Mouse (Mus musculus) ovary, adult 10 weeks (tissue): Measurements from ENCODE around the gene Rtl8b. TPM values are rescaled to one million over a fixed set of nuclear protein-coding genes. Genes with fewer than 3 reads are reported as not detected.

Experiments
- polyA plus RNA-seq: library from polyadenylated mRNA; stranded (reverse); fragments of 350-450 nt; fragmentation: Illumina TruSeq; extraction: RNeasy Lipid Tissue Mini Kit (QIAGEN cat#74804); gene quantifications from one replicate; pipeline ENCODE4 v1.2.3, GENCODE M21; 2014

The Rtl8b gene
- polyA plus RNA-seq = 4.4 TPM

DNA sequence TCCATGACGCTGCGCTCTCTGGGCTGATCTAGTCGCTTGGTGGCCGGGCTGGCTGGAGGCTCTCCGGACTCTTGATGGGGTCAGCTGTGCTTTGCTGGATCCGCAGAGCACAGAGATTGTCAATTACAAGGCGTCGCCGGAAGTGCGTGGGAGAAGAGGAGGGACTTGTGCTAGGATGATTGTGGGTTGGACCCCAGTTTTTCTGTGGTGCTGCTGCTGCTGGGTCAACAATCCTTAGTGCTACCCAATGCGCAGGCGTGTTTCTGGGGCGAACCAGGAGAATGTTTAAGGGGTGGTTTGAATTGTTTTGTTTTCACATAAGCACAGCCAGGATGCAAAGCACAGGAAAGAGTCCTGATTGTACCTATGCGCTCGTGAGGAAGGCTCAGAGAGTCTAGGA is at the start of gene Rtl8b:
TSS of gene Rtl8b (minus strand) at position 115 of the 400 bp plus-strand sequence.

DNA sequence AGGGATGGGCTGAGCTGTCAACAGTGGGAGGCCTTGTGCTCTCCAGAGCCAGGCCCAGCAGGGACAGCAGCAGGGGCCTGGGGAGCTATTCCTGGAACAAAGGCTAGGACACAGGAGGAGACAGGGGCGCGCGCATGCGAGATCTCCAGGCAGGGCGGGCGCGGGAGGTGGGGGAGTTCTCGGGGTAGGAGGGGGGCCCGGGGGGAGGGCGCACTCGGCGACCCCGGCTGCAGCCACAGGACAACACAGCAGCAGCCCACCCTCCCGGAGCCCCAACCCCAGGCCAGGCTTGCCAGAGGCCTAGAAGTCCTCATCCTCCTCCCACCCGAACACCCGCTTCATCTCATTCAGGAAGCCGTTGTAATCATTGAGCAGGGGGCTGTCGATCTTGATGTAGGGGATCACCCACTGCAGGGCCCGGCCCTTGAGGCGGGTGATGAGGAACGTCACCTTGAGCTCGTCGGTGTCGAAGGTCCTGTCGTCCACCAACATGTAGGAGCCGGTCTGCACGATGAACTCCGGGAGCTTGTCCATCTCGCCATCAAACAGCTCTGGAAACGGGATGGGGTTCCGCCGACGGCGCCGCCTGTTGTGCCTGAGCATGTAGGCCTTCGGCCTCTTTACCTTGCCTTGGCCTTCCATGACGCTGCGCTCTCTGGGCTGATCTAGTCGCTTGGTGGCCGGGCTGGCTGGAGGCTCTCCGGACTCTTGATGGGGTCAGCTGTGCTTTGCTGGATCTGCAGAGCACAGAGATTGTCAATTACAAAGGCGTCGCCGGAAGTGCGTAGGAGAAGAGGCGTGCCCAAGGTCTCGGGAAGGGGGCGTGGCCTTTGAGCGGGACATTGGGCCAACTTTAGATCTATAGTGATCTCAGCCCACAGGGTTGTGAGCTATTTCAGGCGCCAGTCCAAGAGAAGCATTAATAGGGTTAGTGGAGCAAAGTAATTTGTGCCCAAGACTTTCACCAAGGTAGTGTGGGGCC is 26.9 kb downstream of the Rtl8b start, which contains the start of gene Rtl8a:
TSS of gene Rtl8a (minus strand) at position 703 of the 982 bp plus-strand sequence.

Other genes starting within 250 kb of the Rtl8b start
- gene Etd, start 235.5 kb downstream of the Rtl8b start, polyA plus RNA-seq = not detected
- gene Rtl8c, start 62.4 kb downstream of the Rtl8b start, polyA plus RNA-seq = not detected
- gene Gm14597, start 61.4 kb downstream of the Rtl8b start, polyA plus RNA-seq = not detected
- 9.5 TPM for gene Rtl8a, start 26.7 kb downstream of the Rtl8b start, polyA plus RNA-seq
- gene 4930502E18Rik, start 54.4 kb upstream of the Rtl8b start, polyA plus RNA-seq = 19.1 TPM
- gene 1700013H16Rik, start 87.4 kb upstream of the Rtl8b start, polyA plus RNA-seq = 0.51 TPM
- gene Zfp36l3, start 106.0 kb upstream of the Rtl8b start, polyA plus RNA-seq = not detected
- gene Xlr, start 127.3 kb upstream of the Rtl8b start, polyA plus RNA-seq = 11.4 TPM